Mouse (Mus musculus) hindbrain, embryonic 12.5 days (tissue): ENCODE results near the gene Tmem270. TPM values are rescaled to one million over a fixed set of nuclear protein-coding genes. Genes with fewer than 3 reads are reported as not detected.
"Not testable (repeated sequence)": the region's sequence is repeated elsewhere in the genome, so short reads cannot be mapped to it uniquely, and the experiment has no call there.

Source experiments
- ATAC-seq: fragments of 200-750 bp; cut with Nextera tagmentation; 2 replicates; pipeline ENCODE4 v1.8.0; 2017; ENCODE audit warnings: moderate TSS enrichment; ENCODE audit not compliant: low FRiP score
- H3K27ac ChIP-seq: fragments of 300-500 bp; sonication (generic); 2 replicates; pipeline ENCODE4 v1.5.1; 2016; ENCODE audit warnings: mild to moderate bottlenecking
- H3K27me3 ChIP-seq: fragments of 300-500 bp; sonication (generic); 2 replicates; pipeline ENCODE4 v1.6.1; 2016; ENCODE audit warnings: mild to moderate bottlenecking
- H3K36me3 ChIP-seq: fragments of 300-500 bp; sonication (generic); 2 replicates; pipeline ENCODE4 v1.6.1; 2016; ENCODE audit warnings: mild to moderate bottlenecking
- H3K4me1 ChIP-seq: fragments of 300-500 bp; sonication (generic); 2 replicates; pipeline ENCODE4 v1.6.1; 2016
- H3K4me2 ChIP-seq: fragments of 300-500 bp; sonication (generic); replicated peaks from 2 replicates; pipeline ENCODE4 v1.6.1; 2016; ENCODE audit warnings: mild to moderate bottlenecking
- H3K4me3 ChIP-seq: fragments of 300-500 bp; sonication (generic); 2 replicates; pipeline ENCODE4 v1.5.1; 2016; ENCODE audit warnings: mild to moderate bottlenecking
- H3K9ac ChIP-seq: fragments of 300-500 bp; sonication (generic); 2 replicates; pipeline ENCODE4 v1.6.1; 2016; ENCODE audit warnings: mild to moderate bottlenecking, moderate library complexity
- H3K9me3 ChIP-seq: fragments of 300-500 bp; sonication (generic); replicated peaks from 2 replicates; pipeline ENCODE4 v1.6.1; 2016; ENCODE audit warnings: mild to moderate bottlenecking
- WGBS: fragments of 180-500 bp; shearing (Covaris S2); methylation state at CpG from one replicate; pipeline ENCODE4 v1.1.7; 2016; 5-methylcytosine and 5-hydroxymethylcytosine counted together
- polyA plus RNA-seq: library from polyadenylated mRNA; unstranded; fragments of >200 nt; fragmentation: Nextera tagmentation; extraction: Ambion mirVana; gene quantifications from 2 replicates; pipeline ENCODE4 v1.2.1, GENCODE M21; 2016

The Tmem270 gene
- polyA plus RNA-seq, 1 experiment from 2014 or later = not detected

GRCm38 (mm10) chr5:134939554-134939953 lies 33.0 kb upstream of the Tmem270 start:
- not testable (repeated sequence) for H3K9ac ChIP-seq, H3K4me1 ChIP-seq, H3K27me3 ChIP-seq, H3K4me3 ChIP-seq, H3K9me3 ChIP-seq, H3K27ac ChIP-seq, H3K36me3 ChIP-seq, H3K4me2 ChIP-seq, ATAC-seq
- 86% methylated on average over 3 of the region's 7 CpGs for WGBS

- H3K27ac ChIP-seq = no peak overlapping the region
- H3K9me3 ChIP-seq = no peaks in the 10 kb centered on the region
- H3K9ac ChIP-seq = no peak overlapping the region
- no peak overlapping the region for H3K4me2 ChIP-seq
- no peaks in the 10 kb centered on the region for H3K36me3 ChIP-seq
- H3K4me1 ChIP-seq = no peaks in the 10 kb centered on the region
- ATAC-seq = no peak
- no peak overlapping the region for H3K4me3 ChIP-seq
- H3K27me3 ChIP-seq = 0 out of 2 replicates have a peak, but pooled peaks cover under 1% of the 10 kb centered on the region
- WGBS = 73% methylated on average over 3 of the region's 3 CpGs
Observed at GRCm38 (mm10) chr5:134939069-134939468, 32.5 kb upstream of the Tmem270 start.

DNA sequence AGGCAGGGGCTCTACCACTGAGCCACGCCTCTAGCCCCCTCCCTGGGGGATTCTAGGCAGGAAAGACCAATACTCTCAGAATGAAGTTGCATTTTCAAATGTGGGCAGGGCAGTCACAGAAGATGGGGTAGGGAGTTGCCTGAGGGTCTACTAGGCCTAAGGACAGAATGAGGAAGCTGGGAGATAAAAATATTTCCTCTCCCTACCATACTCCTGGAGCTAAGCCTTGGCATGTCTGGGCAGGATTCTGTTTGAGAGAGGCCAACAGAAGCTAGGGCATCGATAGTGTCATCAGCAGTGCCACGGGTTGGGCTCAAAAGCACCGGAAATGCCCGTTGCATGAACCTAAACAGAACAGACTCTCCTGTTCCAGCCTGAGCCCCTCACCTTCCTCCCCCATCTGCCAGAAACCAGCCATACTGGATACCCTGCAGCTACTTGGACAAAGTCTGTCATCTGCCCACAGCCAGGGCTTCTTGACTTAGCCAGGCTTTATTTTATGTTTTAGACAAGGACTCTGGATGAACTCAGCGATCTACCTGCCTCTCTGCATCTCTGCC lies 30.2 kb upstream of the Tmem270 start:
- ATAC-seq = no peak
- Histone ChIP-seq H3K4me3 (no peak overlapping the region), H3K4me1 (peaks cover 7% of the 10 kb centered on the region), H3K27ac (no peak overlapping the region), H3K9me3 (no peaks in the 10 kb centered on the region), H3K27me3 (no peaks in the 10 kb centered on the region), H3K9ac (no peak overlapping the region), H3K36me3 (no peaks in the 10 kb centered on the region), H3K4me2 (no peak overlapping the region)
- WGBS = 88% methylated on average over 6 of the region's 6 CpGs

- H3K27ac ChIP-seq = no peak overlapping the region
- no peak overlapping the region for H3K9ac ChIP-seq
- peaks cover 7% of the 10 kb centered on the region for H3K4me1 ChIP-seq
- no peak overlapping the region for H3K4me3 ChIP-seq
- H3K27me3 ChIP-seq = no peaks in the 10 kb centered on the region
- H3K4me2 ChIP-seq = no peak overlapping the region
- H3K36me3 ChIP-seq = no peaks in the 10 kb centered on the region
- WGBS = 93% methylated on average over 6 of the region's 6 CpGs
- no peaks in the 10 kb centered on the region for H3K9me3 ChIP-seq
- no peak for ATAC-seq
Observed at GRCm38 (mm10) chr5:134936051-134936450, 29.5 kb upstream of the Tmem270 start.

DNA sequence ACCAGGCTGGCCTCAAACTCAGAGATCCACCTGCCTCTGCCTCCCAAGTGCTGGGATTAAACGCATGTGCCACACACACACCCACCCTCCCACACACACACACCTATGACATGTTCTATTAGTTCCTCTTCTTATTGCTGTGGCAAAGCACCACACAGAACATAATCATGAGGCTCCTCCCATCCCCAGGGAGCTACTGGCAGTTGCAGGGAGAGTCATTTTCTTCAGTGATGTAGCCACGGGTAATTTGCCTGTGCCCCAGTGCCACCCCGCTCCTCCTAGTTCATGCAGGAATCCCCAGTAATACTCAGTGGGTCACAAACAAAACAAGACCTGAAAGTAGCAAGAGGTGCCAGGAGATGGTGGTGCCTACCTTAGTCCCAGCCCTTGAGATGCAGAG lies 28.1 kb upstream of the Tmem270 start:
- Histone ChIP-seq H3K36me3 (no peaks in the 10 kb centered on the region), H3K27ac (no peak overlapping the region), H3K9me3 (no peaks in the 10 kb centered on the region), H3K27me3 (peaks cover 4% of the 10 kb centered on the region; the same call in 1 of the 2 replicates), H3K4me2 (no peak overlapping the region), H3K9ac (no peak overlapping the region), H3K4me3 (no peak overlapping the region), H3K4me1 (peaks cover 7% of the 10 kb centered on the region)
- WGBS = 91% methylated on average over 3 of the region's 3 CpGs
- ATAC-seq = no peak

GRCm38 (mm10) chr5:134933686-134934085 lies 27.2 kb upstream of the Tmem270 start:
- not testable (repeated sequence) for H3K9ac ChIP-seq, H3K4me2 ChIP-seq, H3K9me3 ChIP-seq, H3K27ac ChIP-seq, ATAC-seq, H3K4me1 ChIP-seq, H3K4me3 ChIP-seq, H3K36me3 ChIP-seq, H3K27me3 ChIP-seq
- 81% methylated on average over 5 of the region's 5 CpGs for WGBS

DNA sequence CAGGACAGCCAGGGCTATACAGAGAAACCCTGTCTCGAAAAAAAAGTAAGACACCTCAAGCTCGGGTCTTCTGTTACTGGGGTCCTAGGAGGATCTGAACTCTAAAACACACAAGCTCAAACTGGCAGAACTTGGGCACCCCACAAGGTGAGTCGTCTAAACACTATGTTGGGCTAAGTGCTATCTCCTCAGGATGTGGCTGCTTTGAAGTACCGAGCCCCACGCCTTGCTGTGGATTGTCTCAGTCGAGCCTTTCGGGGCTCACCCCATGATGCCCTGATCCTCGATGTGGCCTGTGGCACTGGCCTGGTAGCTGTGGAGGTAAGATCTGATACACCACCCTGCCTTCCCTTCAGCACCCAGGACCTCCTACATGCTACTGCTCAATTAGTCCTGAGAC lies 26.7 kb upstream of the Tmem270 start:
- Histone ChIP-seq H3K9me3 (no peaks in the 10 kb centered on the region), H3K36me3 (no peaks in the 10 kb centered on the region), H3K27ac (no peak overlapping the region), H3K4me2 (peak overlapping the region; percentile 94; the same call in 1 of the 2 replicates), H3K4me1 (peaks cover 7% of the 10 kb centered on the region), H3K4me3 (no peak overlapping the region), H3K9ac (no peak overlapping the region), H3K27me3 (peaks cover 4% of the 10 kb centered on the region; the same call in 1 of the 2 replicates)
- 94% methylated on average over 8 of the region's 8 CpGs for WGBS
- no peak for ATAC-seq

- Histone ChIP-seq H3K36me3 (no peaks in the 10 kb centered on the region), H3K9ac (peak overlapping the region; percentile 72; the same call in 1 of the 2 replicates), H3K4me3 (peak overlapping the region; percentile 71), H3K4me2 (peak overlapping the region; percentile 94), H3K9me3 (no peaks in the 10 kb centered on the region), H3K27me3 (peaks cover 4% of the 10 kb centered on the region; the same call in 1 of the 2 replicates), H3K4me1 (peaks cover 7% of the 10 kb centered on the region), H3K27ac (no peak overlapping the region)
- WGBS = 52% methylated on average over 9 of the region's 9 CpGs
- no peak for ATAC-seq
Observed at GRCm38 (mm10) chr5:134932903-134933276, 26.4 kb upstream of the Tmem270 start.

- Histone ChIP-seq H3K4me3 (peak within 1 kb of the TSS; percentile 71), H3K27ac (peak within 1 kb of the TSS; percentile 55; the same call in 1 of the 2 replicates), H3K27me3 (peaks cover 4% of the 10 kb centered on the region; the same call in 1 of the 2 replicates), H3K4me2 (peak within 1 kb of the TSS; percentile 94), H3K9ac (peak within 1 kb of the TSS; percentile 72), H3K36me3 (no peaks in the 10 kb centered on the region), H3K9me3 (no peaks in the 10 kb centered on the region), H3K4me1 (peaks cover 7% of the 10 kb centered on the region)
- WGBS = under 1% methylated on average over 41 of the region's 41 CpGs
- ATAC-seq = peak; percentile 95
Observed at GRCm38 (mm10) chr5:134932179-134932902, 25.8 kb upstream of the Tmem270 start, which contains the start of gene Mettl27. TSS of gene Mettl27 (plus strand) at chr5:134932368.

DNA sequence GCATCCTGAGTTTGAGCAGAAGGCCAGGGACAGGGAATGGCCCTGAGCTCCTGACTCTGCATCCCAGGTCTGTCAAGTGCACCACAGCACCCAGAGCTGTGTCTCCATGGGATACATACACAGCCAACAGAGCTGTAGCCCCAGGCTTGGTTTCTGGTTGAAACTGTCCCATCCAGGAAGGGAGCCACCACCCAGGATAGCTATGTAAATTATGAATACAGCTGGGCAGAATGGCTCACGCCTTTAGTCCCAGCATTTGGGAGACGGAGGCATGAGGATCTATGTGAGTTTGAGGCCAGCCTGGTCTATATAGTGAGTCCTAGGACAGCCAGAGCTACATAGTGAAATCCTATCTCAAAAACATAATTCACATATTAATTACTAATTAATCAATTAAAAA lies 23.5 kb upstream of the Tmem270 start:
- Histone ChIP-seq H3K4me3 (no peak overlapping the region), H3K4me2 (no peak overlapping the region), H3K9ac (no peak overlapping the region), H3K4me1 (peaks cover 7% of the 10 kb centered on the region), H3K36me3 (no peaks in the 10 kb centered on the region), H3K27me3 (peaks cover 4% of the 10 kb centered on the region), H3K9me3 (no peaks in the 10 kb centered on the region), H3K27ac (no peak overlapping the region)
- 88% methylated on average over 2 of the region's 2 CpGs for WGBS
- ATAC-seq = no peak

DNA sequence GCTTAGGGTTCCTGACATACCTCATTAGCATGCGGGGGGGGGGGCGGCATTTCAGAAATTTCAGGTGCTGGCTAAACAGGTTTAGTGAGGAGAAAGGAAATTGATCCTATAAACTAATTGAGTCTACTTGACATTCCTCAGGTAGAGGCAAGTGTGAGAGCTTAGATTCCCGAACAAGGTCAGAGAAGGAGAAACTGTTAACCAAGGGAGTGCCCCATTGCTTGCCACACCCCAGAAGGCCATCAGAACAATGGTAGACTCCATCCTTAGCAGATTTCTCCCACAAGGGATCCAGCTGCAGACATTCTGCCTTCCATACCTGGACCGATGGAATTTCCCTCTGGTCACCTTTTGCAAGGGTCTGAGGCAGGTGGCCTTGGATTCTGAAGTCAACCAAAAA lies 20.2 kb upstream of the Tmem270 start:
- Histone ChIP-seq H3K27me3 (peaks cover 4% of the 10 kb centered on the region), H3K4me1 (no peaks in the 10 kb centered on the region), H3K9ac (no peak overlapping the region), H3K4me3 (no peak overlapping the region), H3K27ac (no peak overlapping the region), H3K4me2 (no peak overlapping the region), H3K9me3 (no peaks in the 10 kb centered on the region), H3K36me3 (no peaks in the 10 kb centered on the region)
- no peak for ATAC-seq
- WGBS = 76% methylated on average over 4 of the region's 4 CpGs

- ATAC-seq = no peak
- WGBS = 64% methylated on average over 6 of the region's 6 CpGs
- no peak overlapping the region for H3K9ac ChIP-seq
- no peaks in the 10 kb centered on the region for H3K4me1 ChIP-seq
- no peak overlapping the region for H3K4me3 ChIP-seq
- H3K9me3 ChIP-seq = no peaks in the 10 kb centered on the region
- H3K27me3 ChIP-seq = no peaks in the 10 kb centered on the region; the same call in 1 of the 2 replicates
- H3K4me2 ChIP-seq = no peak overlapping the region
- no peak overlapping the region for H3K27ac ChIP-seq
- H3K36me3 ChIP-seq = no peaks in the 10 kb centered on the region
Observed at GRCm38 (mm10) chr5:134923141-134923540, 16.6 kb upstream of the Tmem270 start.

DNA sequence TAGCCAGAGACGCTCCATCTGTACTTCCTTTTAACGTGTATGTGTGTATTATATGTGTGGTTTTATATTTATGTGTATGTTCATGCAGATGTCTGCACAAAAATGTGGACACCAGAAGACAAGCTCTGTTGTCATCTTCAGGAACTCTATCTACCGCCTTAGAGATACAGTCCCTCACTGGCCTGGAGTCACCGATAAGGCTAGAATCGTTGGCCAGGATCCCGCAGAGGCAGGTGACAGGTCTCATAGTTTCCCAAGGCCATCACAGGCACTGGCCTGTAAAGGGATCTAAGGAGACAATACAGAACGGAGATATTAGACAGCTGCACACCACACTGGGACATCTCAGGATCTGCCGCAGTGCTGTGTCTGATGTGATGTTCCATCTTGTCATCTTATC lies 14.6 kb upstream of the Tmem270 start:
- no peak overlapping the region for H3K4me3 ChIP-seq
- no peaks in the 10 kb centered on the region for H3K36me3 ChIP-seq
- 94% methylated on average over 8 of the region's 8 CpGs for WGBS

More for the DNA sequence above, 14.6 kb upstream of the Tmem270 start:
- H3K9me3 ChIP-seq = 0 out of 2 replicates have a peak, but pooled peaks cover 4% of the 10 kb centered on the region
- H3K9ac ChIP-seq = no peak overlapping the region
- no peak overlapping the region for H3K27ac ChIP-seq
- H3K27me3 ChIP-seq = no peaks in the 10 kb centered on the region; the same call in 1 of the 2 replicates
- ATAC-seq = no peak
- H3K4me2 ChIP-seq = no peak overlapping the region
- no peaks in the 10 kb centered on the region for H3K4me1 ChIP-seq
